Mouse (Mus musculus) heart, embryonic 16.5 days (tissue): ENCODE measurements at regions not wholly inside any gene's neighbourhood (a gene's known extent, or its start where the extent isn't known, plus 50 kb on each side); places are given as distances from the start of the nearest gene placed in this dataset.

Experiments used
- ATAC-seq: fragments of 200-750 bp; cut with Nextera tagmentation; replicated peaks from 2 replicates; pipeline ENCODE4 v1.8.0; 2017; ENCODE audit warnings: moderate number of reproducible peaks; ENCODE audit not compliant: insufficient read depth, low FRiP score; ENCODE audit errors: extremely low read depth
- H3K27ac ChIP-seq: fragments of 300-500 bp; sonication (generic); 2 replicates; pipeline ENCODE4 v1.5.1; 2014; ENCODE audit warnings: mild to moderate bottlenecking, low read length, control low read depth, moderate library complexity
- H3K27me3 ChIP-seq: fragments of 300-500 bp; sonication (generic); 2 replicates; pipeline ENCODE4 v1.6.1; 2014; ENCODE audit warnings: low read length, mixed read lengths; ENCODE audit not compliant: control insufficient read depth, insufficient read depth
- H3K36me3 ChIP-seq: fragments of 300-500 bp; sonication (generic); 2 replicates; pipeline ENCODE4 v1.6.1; 2014; ENCODE audit not compliant: control insufficient read depth, insufficient read depth
- H3K4me1 ChIP-seq: fragments of 300-500 bp; sonication (generic); 2 replicates; pipeline ENCODE4 v1.6.1; 2014; ENCODE audit warnings: low read length, mixed read lengths; ENCODE audit not compliant: control insufficient read depth, insufficient read depth
- H3K4me2 ChIP-seq: fragments of 300-500 bp; sonication (generic); 2 replicates; pipeline ENCODE4 v1.6.1; 2014; ENCODE audit warnings: low read depth, mild to moderate bottlenecking, control low read depth, low read length
- H3K4me3 ChIP-seq: fragments of 300-500 bp; sonication (generic); 2 replicates; pipeline ENCODE4 v1.5.1; 2014; ENCODE audit warnings: mild to moderate bottlenecking, control low read depth, low read length
- H3K9ac ChIP-seq: fragments of 300-500 bp; sonication (generic); 2 replicates; pipeline ENCODE4 v1.6.1; 2014; ENCODE audit warnings: low read length, control low read depth
- H3K9me3 ChIP-seq: fragments of 300-500 bp; sonication (generic); replicated peaks from 2 replicates; pipeline ENCODE4 v1.6.1; 2016; ENCODE audit warnings: low read length; ENCODE audit not compliant: control insufficient read depth
- WGBS: fragments of 180-500 bp; shearing (Covaris S2); extraction: QIAGEN DNeasy Blood & Tissue Kit; methylation state at CpG from one replicate; pipeline ENCODE4 v1.1.7; 2014; 5-methylcytosine and 5-hydroxymethylcytosine counted together

DNA sequence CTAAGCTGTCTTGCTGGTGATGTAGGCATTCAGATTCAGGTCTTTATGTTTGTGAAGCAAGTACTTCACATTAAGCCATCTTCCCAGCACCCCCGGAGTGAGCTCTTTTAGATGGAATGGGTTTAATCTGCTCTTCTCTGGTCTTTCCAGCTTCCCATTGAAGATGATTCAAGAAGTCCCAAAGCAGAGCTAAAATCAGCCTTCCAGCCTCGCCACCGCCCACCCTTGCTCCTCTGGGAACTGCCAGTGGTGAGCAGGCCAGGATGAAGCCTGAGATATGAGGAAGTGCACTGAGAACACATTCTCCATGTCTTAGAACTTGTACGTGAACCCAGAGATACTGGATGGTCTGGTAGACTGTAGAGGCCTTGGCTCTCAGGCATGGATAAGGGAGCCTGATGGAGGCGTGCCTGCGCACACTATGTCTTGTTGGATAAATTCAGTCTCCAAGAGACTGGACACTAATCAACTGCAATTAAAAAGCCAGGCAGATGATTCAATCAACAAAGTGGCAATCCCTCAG lies 51.3 kb upstream of the Mrtfb start:
- no peak overlapping the region for H3K9ac ChIP-seq
- ATAC-seq = no peak
- no peak overlapping the region for H3K27ac ChIP-seq
- no peaks in the 10 kb centered on the region for H3K36me3 ChIP-seq
- H3K4me2 ChIP-seq = no peak overlapping the region
- no peaks in the 10 kb centered on the region for H3K9me3 ChIP-seq
- 82% methylated on average over 6 of the region's 6 CpGs for WGBS
- no peaks in the 10 kb centered on the region for H3K4me1 ChIP-seq
- no peak overlapping the region for H3K4me3 ChIP-seq
- no peaks in the 10 kb centered on the region for H3K27me3 ChIP-seq

- WGBS = 45% methylated on average over 5 of the region's 5 CpGs
- no peak overlapping the region for H3K4me2 ChIP-seq
- H3K36me3 ChIP-seq = no peaks in the 10 kb centered on the region
- no peaks in the 10 kb centered on the region for H3K27me3 ChIP-seq
- no peak overlapping the region for H3K4me3 ChIP-seq
- no peaks in the 10 kb centered on the region for H3K9me3 ChIP-seq
- no peaks in the 10 kb centered on the region for H3K4me1 ChIP-seq
- no peak overlapping the region for H3K27ac ChIP-seq
- H3K9ac ChIP-seq = no peak overlapping the region
- peak; percentile 45; the same call in 1 of the 2 replicates for ATAC-seq
Measured at GRCm38 (mm10) chr16:13205855-13206254, 50.4 kb upstream of the Mrtfb start.
